Mouse (Mus musculus) cerebellum, postnatal 36 days (tissue): Measurements from ENCODE around the gene P2ry13.

ENCODE experiments used
- DNase-seq, 2 experiments: peaks; one replicate each; pipeline ENCODE4 v3.0.0; 2021 to 2022; ENCODE audit warnings: mixed read lengths in 2 of 2

Gene P2ry13

DNA sequence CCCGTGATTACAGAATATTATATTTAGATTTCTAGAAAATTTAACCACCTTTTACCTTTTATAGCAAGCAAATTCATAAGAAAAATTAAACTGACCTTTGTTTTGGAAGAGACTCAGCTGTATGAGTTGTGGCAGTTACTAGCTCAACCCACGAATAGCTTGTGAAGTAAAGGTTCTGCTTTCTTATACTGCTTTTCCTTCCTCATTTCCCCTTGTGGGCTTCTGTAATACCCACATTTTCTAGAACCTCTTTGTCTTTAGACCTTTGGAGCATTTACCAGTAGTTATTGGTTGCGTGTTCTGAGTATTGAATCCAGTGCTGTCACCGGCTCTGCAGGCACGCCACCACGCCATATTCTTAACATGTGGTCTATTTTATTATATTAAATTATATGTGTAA, at the start of gene P2ry13:
Gene P2ry13 (minus strand): TSS at position 156 of the 400 bp plus-strand sequence.
- DNase-seq, result no peak

DNA sequence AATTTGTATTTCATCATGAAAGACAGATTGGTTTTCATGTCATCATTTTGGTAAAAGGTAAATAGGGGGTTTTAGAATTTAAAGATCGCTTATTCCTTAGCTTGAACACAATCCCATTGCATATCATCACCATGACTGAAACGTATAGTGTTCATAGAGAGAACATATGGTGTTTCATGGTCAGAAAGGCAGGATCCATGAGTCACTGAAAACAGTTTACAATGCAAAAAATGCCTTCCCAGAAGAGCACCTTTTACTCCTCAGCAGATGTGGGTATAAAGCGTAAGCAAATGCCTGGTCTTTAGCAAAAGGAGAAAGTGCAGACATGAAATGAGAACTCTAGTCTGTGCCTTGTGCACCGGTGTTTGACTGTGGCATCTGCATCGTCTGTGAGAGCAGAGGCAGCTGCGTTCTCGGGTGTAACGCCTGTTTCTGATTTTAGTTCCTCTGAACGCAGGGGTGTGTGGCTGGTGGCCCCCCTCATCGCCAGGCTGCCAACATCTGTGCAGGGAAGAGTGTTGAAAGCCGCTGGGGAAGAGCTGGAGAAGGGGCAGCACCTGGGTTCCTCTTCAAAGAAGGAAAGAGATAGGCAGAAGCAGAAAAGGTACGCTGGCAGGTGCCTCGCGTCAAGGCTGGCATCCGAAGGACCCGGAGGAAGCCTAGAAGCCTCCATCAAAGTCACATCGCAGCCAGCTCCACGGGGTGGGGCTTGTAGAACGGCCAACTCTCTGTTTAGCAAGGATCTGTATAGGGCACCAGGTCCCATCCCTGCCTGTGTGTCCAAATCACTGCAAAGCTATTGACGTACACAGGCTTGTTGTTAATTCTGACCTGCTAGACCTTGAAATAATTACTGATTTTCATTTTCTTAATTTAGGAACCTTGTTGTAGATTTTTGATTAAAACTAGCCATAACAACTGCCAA, 47.3 kb upstream of the P2ry13 start:
- peak in 1 of 2 experiments; percentile 21 for DNase-seq

- DNase-seq, result no peak
These were observed 39.8 kb upstream of the P2ry13 start for GRCm38 (mm10) chr3:59250454-59250853.

DNA sequence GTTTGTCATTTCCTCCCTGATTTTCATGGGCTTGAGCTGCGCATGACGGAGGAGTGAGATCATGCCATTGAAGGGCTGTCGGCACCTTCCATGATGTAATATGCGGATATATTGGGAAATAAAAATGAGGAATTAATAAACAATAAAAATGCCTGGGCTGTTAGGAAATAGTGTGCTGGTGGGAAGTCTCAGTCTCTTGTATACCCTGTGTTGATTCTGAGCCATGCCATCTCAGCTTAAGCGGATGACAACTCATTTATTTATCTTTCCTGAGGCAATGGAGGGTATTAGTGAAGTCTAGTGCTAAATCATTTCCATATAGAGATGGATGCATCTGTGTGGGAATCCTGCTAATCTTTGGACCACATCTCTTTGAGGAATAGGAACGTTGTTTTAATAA, 37.3 kb upstream of the P2ry13 start:
- no peak for DNase-seq

DNA sequence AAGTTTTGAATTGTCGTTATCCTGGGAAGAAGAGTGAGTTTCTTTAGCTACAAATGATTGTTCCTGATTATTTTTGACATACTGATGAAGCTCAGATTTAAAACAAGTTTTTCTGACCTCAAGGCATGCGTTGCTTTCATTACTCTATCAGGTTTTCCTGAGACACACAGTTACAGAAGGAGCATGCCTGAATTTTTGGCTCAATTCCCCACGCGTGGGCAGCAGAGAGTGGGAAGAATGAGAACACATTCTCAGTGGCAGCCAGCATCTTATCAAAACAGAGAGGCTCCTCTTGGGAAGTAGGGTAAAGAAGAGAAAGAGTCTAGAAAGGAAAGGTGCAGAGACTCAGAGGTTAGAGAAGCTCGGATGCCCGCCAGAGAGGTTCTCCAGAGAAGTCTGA, 32.7 kb upstream of the P2ry13 start:
- DNase-seq, result peak; percentile 49 to 60

DNA sequence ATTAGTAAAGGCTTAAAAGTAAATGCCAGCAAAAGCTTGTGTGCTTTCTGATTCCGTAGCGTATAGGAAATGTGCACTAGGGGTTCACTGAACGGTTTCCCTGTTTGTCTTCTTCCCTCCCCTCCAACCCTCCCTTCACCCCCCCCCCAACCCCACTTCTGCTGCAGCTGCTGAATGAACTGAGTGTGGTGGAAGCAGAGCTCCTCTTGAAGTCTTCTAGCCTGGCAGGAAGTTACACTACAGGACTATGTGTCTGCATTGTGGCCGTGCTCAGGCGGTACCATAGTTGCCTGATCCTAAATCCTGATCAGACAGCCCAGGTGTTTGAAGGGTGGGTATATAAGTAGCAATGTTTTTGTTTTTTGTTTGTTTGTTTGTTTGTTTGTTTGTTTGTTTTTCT, 24.2 kb upstream of the P2ry13 start:
- no peak for DNase-seq

GRCm38 (mm10) chr3:59230912-59231311, 20.2 kb upstream of the P2ry13 start:
- DNase-seq, result no peak

GRCm38 (mm10) chr3:59228730-59229551, 18.3 kb upstream of the P2ry13 start:
- no peak for DNase-seq

DNA sequence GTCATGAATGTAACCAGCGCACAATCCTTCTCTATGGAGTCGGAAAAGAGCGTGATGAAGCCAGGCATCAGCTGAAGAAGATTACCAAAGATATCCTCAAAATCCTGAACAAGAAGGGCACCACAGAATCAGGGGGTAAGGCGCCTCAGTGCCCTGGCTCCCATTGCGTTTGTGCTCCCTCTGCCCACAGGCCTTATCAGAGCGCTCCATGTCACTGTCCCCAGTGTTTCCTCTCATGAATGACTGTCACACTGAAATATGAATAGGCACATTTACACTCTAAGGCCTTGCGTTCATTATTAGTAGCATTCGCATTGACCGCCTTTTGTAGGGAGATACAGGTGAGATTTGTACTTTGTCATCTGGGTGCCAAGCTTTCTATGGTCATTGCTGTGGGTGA, 17.0 kb upstream of the P2ry13 start:
- no peak for DNase-seq

DNA sequence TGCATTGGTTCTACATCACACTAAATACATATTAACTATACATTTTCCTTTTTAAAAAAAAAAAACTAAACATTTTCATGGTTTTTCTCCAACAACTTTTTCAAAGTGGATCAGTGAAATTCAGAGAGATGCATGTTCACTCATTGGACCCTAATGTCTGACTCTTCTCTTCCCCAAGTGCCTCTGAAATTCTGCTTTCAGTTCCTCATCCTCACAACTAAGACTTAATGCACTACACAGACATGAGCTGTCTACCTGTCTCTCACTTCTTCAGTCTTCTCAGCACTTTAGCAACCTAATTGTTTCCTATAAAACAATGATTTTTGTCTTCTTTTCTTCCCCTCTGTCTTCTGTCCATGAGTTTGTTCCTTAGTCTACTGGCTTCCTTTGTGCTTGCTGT, 14.7 kb upstream of the P2ry13 start:
- no peak for DNase-seq

DNA sequence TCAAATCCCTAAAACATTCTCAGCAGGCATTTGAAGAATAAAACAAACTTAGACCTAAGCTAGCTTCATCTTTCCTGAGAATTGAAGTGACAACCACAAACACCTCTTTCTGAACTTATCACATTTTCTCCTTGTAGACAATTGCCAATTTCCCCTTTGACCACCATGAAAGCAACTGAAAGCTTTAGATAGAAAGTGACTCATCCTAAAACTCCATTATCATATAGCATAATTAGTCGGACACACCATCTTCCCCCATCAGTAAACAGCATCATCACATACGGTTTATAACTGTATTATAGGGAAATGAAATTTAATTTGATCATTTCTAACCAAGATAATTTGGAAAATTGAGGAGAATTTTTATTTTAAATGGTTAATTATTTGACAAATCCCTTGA, 11.6 kb upstream of the P2ry13 start:
- no peak for DNase-seq

GRCm38 (mm10) chr3:59219326-59219725, 8.6 kb upstream of the P2ry13 start:
- no peak for DNase-seq

DNA sequence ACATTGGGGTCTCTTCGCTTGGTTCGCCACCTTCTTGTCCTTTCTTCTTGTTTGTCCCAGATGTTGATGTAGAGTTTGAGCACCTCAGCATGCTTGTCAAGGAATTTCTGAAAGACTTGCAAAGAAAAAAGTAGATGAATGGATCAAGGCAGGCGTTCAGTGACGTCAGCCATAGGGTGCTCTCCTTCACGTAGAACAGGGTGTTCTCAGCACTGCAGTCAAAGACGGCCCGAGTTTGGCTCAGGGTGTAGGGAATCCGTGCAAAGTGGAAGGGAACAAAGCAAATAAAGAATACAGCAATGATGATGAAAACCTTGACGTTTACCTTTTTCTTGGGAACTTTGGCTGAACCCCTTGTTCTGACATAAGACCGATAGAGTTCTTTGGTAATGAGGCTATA, 6.5 kb upstream of the P2ry13 start:
- DNase-seq, result no peak

DNA sequence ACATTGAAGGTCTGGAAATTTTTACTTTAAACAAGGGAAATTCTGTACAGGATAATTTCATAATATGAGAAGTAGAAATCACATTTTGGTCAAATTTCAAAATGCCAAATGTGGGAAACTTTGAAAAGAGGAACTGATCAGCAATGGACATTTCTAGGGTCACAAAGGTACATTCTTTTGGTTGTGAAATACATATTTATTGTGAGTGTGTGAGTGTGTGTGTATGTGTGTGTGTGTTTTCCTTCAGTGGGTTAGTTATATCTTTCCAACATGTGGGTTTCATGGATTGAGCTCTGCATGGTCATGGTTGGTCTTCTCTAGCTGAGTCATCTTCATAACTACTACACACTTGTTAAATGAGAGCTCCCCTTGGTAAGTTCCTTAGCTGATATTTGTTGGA, 1.7 kb upstream of the P2ry13 start:
- no peak for DNase-seq

DNA sequence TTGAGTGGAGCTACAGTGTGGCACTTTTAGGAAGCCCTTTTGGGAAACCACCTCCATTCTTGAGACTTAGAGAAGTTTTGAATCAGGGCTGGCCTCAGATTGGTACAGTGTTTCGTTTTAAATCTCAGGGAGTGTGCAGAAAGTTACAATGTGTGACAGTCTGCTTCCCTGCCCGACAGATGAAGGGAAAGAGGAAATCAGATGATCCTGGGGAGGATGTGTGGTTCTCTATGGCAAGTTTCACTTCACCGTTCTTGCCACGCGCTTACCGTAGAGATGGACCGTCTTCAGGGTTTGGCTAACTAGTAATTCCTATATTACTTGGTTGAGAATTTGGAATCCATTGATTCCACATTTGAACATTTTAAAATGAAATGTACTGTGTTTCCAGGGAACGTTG, 1.1 kb upstream of the P2ry13 start:
- no peak for DNase-seq

GRCm38 (mm10) chr3:59210089-59210488, 593 bp downstream of the P2ry13 start:
- no peak for DNase-seq

DNA sequence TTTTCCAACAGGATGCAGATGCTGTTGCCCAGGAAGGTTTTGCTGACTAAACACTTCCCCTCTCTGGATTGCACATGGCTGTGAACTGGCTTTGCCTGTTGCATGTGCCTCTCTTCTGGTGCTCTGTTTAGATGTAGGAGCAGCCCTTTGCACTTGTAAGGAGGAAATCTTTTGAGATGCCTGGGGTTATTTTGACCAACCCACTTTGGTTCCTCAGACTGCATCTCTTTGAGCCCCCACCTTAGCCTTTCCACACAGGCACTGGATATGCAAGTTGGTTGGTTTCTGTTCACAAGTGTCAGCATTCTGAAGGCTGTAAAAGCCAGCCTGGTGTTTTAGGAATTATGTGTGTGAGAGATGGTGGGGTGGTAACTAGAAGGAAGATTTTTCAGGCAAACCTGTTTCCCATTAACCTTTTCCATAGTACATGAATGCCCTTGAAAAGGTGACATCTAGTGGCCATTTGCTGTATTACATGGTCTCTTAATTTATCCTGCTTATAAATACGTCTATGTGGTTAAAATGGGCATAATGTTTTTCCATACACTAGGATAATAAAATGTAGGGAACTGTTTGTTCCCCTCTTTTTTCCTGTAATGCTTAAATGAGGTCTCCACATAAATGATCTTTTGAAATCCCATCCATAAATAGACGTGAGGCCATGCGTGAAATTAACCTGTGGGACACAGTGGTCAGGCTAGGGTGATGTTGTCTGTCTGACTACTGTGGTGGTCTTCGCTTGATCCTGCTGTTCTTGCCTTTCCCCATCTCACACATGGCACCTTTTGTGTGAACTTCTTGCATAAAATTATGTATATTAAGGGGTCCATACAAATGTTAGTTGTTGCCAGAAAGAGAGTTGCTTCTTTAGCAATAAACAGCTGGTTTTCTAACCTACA, 1.8 kb downstream of the P2ry13 start:
- DNase-seq, result peak in 1 of 2 experiments; percentile 51

DNA sequence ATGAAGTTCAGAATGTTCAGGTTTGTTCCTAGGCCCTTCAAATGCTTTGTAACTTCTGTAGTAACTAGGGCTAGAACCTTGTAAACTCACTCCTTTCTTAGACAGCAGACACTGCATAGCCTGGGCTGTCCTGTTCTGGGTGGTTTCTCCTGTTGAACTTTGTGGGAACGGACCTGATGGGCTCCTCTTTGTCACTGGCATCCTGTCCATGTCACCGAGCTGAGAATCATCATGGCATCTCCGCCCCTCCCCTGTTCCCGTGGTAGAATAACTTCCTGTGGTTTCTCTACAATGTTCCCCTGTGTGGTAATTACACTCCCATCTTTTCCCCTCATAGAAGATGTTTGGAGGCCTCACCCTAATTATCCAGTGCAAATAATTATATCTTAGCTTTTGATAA, 4.7 kb downstream of the P2ry13 start:
- DNase-seq, result no peak

GRCm38 (mm10) chr3:59204719-59205503, 5.8 kb downstream of the P2ry13 start:
- no peak for DNase-seq

GRCm38 (mm10) chr3:59203802-59204520, 6.7 kb downstream of the P2ry13 start:
- no peak for DNase-seq

GRCm38 (mm10) chr3:59197329-59197948, 13.2 kb downstream of the P2ry13 start:
- peak in 1 of 2 experiments; percentile 29 for DNase-seq
